Mouse (Mus musculus) cerebellum, postnatal 36 days (tissue): ENCODE measurements at regions not wholly inside any gene's neighbourhood (a gene's known extent, or its start where the extent isn't known, plus 50 kb on each side); places are given as distances from the start of the nearest gene placed in this dataset.
"Not testable (repeated sequence)": the region's sequence is repeated elsewhere in the genome, so short reads cannot be mapped to it uniquely, and the experiment has no call there.

Source experiments
- DNase-seq, 2 experiments: peaks; one replicate each; pipeline ENCODE4 v3.0.0; 2021 to 2022; ENCODE audit warnings: mixed read lengths in 2 of 2

DNA sequence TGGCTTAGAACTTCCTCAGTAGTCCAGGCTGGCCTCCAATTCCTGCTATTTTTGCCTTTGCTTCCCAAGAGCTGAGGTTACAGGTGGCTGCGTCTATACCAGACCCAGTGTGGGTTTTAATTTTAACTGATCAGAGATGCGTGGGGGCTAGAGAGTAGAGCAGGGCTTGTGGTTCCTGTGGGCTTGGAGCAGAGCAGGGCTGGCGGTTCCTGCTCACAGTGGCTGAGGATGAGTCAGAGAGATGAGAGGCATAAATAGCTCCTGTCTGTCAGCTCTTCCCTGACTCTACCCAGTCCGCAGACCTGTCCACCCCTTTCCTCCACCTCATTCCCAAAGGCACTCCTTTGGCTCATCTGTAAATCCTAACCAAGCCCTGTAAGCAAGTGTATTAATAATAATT is 304.8 kb downstream of the Abcc12 start:
- DNase-seq: no peak

DNA sequence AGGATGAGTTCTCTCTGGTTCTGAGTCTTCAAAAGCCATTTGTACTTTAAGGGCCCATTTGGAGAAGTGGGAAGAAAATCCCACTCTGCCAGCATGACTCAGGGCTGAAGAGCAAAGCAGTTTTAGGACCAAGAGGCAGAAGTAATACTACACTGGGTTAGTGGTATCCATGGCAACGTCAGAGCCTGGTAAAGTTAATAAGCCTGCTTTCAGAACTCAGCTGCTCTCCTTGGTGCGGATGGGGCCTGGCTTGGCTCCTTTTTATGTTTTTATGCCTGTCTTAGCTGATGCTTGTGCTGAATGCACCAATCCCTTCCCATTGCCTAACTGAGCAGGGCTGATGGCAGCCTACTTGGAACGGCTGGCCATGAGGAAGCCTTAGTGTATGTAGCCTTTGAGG is 306.7 kb downstream of the Abcc12 start:
- no peak for DNase-seq

DNA sequence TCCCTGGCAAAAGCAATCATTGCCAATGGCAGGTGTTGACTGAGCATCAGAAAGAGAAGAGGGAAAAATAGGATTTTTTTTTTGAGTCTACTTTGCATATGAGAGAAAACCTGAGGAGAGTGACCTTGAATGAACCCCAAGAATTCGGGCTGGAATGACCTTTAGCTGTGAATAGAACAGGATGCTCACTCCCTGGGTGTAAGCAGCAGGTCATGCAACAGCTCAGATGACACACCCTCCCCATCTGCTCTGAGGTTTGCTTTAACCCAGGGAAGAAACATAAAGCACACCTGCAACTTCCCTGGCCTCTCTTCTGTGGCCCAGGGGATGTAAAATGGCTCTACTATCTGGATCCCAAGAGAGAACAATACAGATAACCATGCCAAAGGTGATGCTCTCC is 307.9 kb downstream of the Abcc12 start:
- DNase-seq: peak in 1 of 2 experiments; percentile 19

DNA sequence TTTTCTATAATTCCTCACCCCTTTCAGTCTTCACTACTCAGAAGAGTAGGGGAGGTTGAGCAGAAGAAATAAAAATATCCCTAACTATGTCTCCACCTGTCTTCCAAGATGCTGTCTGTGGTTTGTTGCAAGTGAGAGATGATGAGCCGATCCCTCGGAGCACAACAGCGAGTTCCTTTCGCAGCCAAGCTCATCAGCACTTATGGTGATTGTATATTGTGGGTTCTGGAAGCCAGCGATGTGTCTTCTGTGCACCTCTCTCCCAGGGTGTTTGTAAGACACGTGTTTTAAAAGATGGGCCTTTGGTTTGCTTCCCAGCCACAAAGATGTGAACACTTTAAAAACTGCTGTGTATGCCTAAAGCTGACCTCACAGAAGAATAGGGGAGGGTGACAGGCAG is 309.0 kb downstream of the Abcc12 start:
- no peak for DNase-seq

DNA sequence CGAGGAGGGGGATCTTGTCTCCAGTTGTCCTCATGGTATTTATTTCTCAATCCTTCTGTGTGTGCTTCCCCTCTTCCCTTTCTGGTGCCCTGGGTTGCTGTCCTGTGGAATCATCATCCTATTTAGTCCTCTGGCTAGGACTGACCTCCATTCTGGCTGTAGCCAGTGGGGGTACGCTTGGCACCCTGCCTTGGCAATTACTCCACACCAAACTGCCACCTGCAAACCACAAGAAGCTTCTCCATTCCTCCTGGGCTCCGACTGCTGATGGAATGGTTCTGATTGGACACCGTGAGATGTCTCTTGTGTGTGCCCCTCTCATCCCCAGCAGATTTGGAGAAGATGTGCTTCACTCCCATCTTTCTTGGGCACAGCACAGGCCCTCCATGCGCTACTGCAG is 322.5 kb downstream of the Abcc12 start:
- peak; percentile 48 to 70 for DNase-seq

DNA sequence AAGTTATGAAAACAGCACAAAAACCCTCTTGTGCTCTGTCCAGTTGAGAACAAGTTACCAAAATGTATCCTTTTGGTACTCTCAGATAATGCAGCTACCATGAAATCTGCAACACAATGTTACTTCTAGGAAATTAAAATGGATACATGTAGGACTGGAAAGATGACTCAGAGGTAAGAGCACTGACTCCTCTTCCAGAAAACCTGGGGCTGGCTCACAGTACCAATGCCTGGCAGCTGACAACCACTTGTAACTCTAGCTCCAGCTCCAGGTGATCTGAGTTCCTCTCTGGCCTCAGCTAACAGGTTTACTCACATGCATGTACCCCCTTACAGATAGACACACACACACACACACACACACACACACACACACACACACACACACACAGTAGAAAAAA is 325.1 kb downstream of the Abcc12 start:
- peak in 1 of 2 experiments; percentile 5 for DNase-seq

DNA sequence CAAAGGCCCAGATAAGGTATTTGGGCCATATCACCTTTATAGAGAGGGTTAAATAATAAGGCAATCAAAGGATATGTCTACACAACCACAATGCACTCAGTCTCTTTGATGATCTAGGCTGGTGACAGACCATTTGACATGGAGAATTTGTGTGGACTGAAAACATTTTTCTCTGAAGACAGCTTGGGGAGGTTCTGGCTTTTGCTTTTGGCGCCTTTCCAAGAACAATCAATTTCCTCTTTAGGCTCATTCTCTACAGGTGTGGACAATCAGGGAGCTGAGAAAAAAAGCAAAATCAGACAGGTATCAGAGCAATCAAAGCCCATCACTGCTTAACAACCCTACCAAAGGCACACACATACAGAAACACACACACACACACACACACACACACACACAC is 325.8 kb downstream of the Abcc12 start:
- peak in 1 of 2 experiments; percentile 15 for DNase-seq

DNA sequence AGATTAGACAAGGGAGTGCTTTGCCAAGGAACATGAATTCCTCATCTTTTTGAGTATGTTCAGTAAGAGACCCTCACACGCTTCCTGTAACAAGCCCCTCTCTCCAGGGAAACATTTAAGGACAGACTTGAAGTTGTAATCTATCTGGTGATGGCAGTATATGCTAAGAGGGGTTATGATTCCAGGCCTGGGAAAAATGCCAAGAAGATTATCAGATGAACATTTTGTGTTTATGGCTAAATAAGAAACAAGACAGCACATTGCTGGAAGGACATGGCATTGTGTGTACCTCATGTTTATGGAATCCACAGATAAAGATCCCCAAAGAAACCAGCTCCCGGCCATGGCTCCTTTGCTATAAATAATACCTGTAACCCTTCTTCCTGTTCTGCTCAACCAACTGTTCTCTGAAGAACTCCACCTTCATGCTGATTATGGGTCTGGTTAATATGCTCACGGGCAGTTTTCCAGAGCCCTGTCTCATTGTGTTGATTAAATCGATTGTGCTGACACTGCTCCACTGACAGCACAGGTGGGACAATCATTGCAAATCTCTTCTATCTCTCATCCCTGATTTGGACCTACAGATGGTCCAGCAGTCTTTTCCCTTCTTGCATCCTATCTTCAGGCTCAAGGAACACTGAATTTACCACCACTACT is 327.7 kb downstream of the Abcc12 start:
- peak; percentile 25 to 35 for DNase-seq

DNA sequence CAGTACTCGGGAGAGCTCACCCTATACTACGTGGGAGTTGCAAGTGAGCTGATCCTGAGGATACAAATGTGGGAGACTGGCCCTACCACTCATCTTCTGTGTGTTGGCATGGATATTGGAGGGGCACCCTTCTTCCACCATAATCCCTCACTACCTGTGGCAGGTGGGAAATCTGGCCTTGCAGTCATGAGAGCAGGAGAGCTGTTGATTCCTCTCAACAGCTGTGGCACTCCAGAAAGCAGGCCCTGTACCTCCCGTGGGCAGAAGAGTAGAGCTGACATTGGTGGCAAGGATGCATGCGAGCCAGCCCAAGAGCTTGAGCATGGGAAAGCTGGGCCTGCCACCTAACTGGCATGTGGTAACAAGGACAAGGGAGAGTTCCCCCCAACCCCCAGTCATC is 345.8 kb downstream of the Abcc12 start:
- DNase-seq: no peak

DNA sequence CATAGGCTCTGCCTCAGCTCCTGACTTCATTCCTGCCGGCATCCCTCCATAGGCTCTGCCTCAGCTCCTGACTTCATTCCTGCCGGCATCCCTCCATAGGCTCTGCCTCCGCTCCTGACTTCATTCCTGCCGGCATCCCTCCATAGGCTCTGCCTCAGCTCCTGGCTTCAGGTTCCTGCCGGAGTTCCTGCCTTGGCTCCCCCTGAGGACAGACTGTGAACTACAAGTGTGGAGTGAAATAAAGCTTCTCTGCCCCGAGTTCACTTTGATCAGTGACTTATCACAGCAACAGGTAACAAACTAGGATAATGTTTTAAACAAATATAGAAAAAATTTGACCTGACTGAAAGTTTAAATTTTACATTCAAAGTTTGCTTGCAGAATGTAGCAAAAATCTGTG is 348.5 kb downstream of the Abcc12 start:
- DNase-seq: not testable (repeated sequence)

DNA sequence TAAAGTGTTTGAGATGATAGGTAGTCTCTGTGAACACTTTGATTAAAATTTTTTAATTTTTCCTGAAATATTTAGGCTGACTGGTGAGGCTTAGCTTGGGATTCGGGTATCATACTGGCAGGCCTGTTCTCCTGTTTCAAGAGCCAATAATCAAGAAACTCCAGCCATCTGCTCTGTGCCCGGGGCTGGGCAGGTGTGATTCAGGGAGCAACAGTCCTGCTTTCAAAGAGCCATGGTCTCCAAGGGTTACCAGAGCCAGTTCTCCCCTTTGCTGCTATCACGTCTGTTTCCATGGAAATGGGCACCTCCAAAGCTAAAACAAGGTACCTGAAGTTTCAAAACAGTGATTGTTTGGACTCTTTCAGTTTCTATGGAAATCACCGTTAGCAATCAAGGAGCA is 355.6 kb downstream of the Abcc12 start:
- DNase-seq: peak; percentile 62 to 67

DNA sequence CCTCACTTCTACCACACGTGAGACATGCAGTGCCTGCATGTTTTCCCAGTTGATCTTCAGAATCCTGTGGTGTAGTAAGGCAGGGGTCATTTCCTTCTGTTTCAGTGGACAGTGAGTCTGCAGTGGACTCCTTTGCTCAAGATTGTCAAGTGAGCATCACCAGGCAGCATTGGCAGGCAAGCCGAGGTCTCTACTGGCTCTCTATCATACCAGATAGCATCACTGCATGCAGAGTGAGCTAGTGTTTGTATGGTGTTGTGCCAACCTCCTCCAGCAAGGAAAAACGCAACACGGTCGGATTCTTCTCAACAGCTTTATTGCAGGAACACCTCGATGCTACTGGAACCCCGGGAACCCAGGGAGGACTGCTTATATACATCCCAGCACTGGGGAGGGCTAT is 357.8 kb downstream of the Abcc12 start:
- DNase-seq: peak; percentile 24 to 37

DNA sequence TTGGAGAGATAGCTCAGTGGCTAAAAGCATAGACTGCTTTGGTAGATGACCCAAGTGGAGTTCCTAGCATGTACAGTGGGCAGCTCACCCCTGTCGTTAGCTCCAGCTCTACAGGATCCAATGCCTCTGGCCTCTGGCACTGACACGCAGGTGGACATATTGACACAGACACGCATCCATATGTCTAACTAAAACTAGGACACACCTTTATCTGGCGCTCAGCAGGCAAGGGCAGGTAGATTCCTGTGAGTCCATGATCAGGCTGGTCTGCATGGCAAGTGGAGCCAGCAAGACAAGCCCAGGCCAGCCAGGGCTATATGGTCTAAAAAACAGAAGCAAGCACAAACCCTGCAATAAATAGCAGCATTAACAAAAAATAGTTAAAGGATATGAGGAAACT is 358.3 kb downstream of the Abcc12 start:
- peak; percentile 58 to 68 for DNase-seq

DNA sequence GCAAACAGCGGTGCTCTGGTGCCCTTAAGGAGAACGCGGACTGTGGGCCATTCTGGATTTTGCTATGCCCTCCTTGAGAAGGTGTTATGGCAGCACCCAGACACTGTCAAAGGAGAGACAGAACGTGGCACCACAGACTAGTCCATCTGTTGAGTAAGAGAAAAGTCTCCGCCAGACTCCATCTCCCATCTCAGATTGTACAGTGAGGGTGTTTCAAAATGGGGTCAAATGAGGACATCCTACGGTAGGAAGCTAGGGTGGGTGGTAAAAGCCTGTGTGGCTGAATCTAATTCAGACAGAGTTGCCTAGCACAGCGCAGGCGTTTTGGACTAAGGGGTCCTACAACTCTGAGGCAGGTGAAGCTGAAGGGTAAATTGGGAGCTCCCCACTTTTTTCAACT is 366.1 kb downstream of the Abcc12 start:
- no peak for DNase-seq

DNA sequence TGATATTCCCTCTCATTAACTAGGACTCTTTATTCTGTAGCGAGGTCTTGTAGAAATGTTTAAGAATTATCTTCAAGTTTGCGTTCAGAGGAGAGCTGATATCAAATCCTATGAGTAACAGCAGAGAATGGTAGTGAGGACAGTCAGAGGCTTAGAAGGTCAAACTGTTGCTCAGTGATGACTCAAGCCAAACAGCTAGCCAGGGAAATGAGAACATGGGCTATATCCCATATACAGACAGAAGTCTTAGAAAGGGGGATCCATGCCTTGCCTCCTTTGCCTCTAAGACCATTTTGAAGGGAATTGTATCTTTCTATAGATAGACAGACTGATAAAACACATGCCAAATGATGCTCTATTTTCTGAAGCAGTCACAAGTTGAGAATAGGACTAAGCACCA is 368.0 kb downstream of the Abcc12 start:
- DNase-seq: no peak

DNA sequence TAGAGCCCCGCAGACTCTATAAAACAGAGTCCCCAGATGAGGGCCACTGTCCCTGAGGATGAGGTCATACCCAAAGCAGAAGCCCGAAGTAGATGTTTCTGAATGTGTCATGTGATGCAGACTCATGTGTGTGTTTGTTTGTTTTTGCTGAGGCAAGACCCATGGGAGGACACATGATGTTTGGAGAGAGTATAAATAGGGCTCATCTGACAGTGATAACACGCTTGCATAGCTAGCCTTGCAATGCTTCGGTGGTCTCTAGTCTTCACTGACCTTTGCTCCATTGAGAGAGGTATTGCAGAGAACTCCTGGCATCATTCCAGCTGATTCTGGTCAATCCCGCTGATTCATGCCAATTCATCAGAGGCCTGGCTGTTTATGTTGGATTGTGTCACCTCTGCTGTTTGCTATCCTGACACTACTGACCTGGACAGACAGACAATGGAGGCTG is 368.1 kb downstream of the Phkb start:
- no peak for DNase-seq

DNA sequence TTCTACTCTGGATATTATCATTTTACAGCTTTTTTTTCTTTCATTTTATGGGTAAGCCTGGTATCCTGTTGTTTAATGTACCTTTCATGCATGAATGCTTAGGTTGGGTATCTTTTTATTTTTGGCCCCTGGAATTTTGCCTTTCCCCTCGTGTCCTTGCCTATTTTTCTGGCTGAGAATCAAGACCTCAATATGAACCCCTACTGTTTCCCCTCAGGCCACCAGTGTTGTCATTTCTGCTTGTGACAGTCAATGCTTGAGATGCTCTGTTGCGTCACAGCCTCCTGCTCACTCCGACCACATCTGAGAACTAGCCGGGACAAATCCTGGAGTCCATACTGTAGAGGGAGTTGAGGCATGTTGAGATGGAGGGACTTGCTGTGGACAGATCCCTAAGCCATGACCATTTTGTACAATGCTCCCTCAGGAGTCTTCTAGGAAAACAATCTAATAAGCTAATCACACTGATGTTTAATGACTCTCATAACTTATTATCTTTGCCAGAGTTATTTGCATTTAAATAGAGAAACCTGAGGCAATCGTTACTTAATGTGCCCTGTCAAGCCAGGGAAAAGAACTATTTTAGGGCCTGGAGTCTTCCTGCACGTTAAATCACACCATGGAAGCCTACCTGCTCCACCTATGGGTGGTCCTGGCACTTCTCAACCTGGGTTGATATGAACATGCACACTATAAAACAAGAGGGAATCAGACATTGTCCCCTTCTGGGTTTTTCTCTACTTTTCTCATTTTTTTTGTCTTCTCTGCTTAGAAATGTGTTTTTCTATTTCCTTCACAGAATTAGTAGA is 363.9 kb downstream of the Phkb start:
- DNase-seq: no peak

DNA sequence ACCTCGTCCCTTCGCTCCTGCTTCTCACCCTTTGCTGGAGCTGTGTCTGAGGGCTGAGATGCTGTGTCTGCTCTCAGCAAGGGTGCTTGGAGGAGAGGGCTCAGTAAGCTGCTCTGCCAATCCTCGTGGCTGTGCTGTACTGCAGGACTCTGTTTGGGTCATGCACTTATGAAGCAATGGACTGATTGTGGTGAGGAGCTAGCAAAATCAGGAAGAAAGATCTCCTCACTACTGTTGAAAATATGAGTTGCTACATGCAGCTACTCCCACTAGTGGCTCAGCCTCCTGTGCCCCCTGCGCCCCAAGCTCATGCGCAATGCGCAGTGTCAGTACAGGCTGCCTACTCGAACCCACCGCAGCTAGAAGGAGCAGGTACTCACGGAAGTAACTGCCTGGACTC is 362.3 kb downstream of the Phkb start:
- no peak for DNase-seq

DNA sequence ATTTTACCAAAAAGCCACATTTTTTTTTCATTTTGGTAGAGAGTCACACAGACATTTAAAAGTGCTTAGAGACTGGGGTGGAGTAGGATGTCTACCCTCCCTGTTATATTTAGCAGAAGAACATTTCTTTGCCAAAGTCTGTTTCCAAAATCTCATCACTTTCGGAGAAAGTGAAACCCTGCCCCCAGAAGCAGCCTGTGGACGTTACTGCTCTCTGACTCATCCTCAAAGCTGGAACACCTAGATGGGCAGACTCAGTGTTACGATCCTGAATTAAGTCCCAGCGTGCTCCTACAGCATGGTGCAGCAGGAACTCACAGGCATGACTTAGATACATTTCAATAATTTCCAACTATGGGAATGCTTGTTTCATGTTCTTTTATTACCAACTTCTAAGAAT is 361.1 kb downstream of the Phkb start:
- DNase-seq: peak in 1 of 2 experiments; percentile 9

DNA sequence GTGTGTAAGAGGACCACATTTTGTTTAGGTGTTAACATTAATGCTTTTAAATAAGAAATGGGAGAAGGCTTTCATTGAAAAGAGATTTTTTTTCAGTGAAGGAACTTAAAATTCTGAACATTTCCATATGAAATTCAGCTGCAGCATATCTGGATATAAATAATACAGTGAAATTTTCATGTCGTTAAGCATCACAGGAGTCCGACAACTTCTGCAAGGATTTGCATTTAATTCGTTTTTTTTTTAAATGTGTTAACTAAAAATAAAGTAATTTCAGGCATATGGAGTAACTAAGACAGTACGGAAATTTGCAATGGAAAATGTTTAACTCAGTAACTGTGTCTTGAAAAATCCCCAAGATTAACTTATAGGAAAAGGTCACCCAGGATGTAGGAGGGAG is 351.5 kb downstream of the Phkb start:
- DNase-seq: no peak

DNA sequence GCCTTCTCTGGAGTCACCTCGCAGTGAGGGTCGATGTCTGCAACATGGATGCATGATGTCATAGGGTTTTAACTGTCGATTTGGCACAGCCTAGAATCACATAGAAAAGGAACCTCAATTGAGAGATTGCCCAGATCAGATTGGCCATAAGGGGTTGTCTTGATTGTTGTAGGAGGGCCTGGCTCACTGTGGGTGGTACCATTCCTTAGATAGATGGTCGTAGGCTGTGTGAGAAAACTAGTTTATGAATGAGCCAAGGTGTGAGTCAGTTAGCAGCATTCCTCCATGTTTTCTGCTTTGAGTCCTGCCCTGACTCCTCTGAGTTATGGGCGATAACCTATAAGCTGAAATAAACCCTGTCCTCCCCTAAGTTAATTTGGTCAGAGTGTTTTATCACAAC is 343.9 kb downstream of the Phkb start:
- DNase-seq: no peak

DNA sequence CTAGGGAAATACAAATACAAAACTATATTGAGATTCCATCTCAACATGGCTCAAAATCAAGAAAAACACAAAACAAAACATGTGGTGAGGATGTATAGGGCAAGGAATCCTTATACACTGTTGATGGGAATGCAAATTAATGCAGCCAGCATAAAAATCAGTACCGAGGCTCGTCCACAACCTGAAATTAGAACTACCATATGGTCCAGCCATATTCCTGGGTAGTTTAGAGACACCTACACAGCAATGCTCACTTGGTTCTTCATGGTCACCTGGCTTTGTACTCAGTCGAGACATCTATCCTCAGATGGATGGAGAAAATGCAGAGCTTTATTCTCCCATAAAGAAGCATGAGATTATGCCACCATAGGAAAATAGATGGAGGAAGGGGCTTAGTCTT is 340.0 kb downstream of the Phkb start:
- no peak for DNase-seq

DNA sequence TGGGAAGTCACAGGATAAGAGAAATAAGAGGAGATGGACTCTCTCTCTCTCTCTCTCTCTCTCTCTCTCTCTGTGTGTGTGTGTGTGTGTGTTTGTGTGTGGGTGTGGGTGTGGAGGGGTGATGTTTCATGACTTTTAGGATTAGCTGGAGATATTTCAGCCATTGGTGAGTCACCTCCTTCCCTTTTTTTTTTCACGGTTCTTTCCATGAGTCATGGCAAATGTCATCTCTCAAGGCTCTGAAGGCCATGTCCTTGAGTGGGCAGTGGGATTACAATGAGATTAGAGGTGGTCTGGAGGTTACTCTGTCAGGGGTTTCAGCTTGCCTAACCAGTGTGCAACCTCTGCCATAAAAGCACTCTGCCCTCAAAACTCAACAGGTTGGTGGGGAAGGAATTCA is 329.3 kb downstream of the Phkb start:
- DNase-seq: no peak

DNA sequence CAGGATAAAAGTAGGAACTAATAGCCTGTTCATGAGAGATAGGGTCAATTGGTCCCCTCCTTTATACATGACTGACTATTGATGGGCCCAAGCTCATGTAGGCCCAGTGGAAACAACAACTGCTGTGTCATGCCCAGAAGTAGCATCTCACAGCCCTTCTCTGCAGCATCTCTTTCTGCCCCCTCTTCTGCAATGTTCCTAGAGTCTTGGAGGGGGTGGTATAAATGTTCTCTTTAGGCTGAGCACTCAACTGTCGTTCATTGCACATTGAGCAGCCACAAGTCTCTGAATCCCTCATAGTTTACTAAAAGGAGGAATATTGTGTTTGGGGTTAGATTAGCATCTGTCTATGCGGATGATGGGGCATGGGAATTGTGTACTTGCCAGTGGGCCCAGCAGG is 324.1 kb downstream of the Phkb start:
- DNase-seq: no peak
